Comparison of ENCODE assay signal across 27 mouse cellular contexts in genomic region chr5:52375847-52376246, GRCm38 (mm10). TPM values are rescaled to one million over a fixed set of nuclear protein-coding genes. Genes with fewer than 3 reads are reported as not detected.
DNase-seq lines count a peak whose midpoint lies in the region; ATAC-seq lines count a peak whose summit lies in the region.
"Had no signal": no experiment of that assay in that cellular context is flagged by ENCODE, and none has a peak within 500 bp of the region (broad histone marks: within the 10 kb centered on the region; RNA-seq: fewer than 3 reads in every experiment).

No protein-coding gene starts in this region.

- no peaks in the 10 kb centered on the region for H3K27me3 ChIP-seq in forebrain, embryonic 13.5 days
- no peaks in the 10 kb centered on the region for H3K27me3 ChIP-seq in forebrain, embryonic 10.5 days (ENCODE audit: poor library complexity, severe bottlenecking)
- no peaks in the 10 kb centered on the region for H3K27me3 ChIP-seq in forebrain, embryonic 16.5 days (replicated peaks; ENCODE audit: control insufficient read depth, insufficient read depth, low read length)
- no peaks in the 10 kb centered on the region for H3K27me3 ChIP-seq in forebrain, embryonic 12.5 days
- no peaks in the 10 kb centered on the region for H3K27me3 ChIP-seq in kidney, embryonic 16.5 days (ENCODE audit: insufficient read depth, low read length)
- H3K27me3 ChIP-seq: embryonic facial prominence, embryonic 12.5 days; embryonic facial prominence, embryonic 15.5 days; heart, embryonic 12.5 days; heart, embryonic 15.5 days had no signal

- no peak overlapping the region for H3K4me2 ChIP-seq in forebrain, embryonic 13.5 days
- H3K4me2 ChIP-seq in forebrain, embryonic 16.5 days (ENCODE audit: low read length) = no peak overlapping the region
- H3K4me2 ChIP-seq in forebrain, embryonic 12.5 days = no peak overlapping the region
- no peak overlapping the region for H3K4me2 ChIP-seq in kidney, embryonic 16.5 days (replicated peaks; ENCODE audit: low read depth, low read length)
- H3K4me2 ChIP-seq: embryonic facial prominence, embryonic 12.5 days; embryonic facial prominence, embryonic 15.5 days; heart, embryonic 12.5 days; heart, embryonic 15.5 days had no signal

- H3K4me1 ChIP-seq in forebrain, embryonic 13.5 days = no peaks in the 10 kb centered on the region
- H3K4me1 ChIP-seq in forebrain, embryonic 10.5 days = no peaks in the 10 kb centered on the region
- no peaks in the 10 kb centered on the region for H3K4me1 ChIP-seq in forebrain, embryonic 16.5 days (replicated peaks; ENCODE audit: control insufficient read depth, insufficient read depth, low read length)
- H3K4me1 ChIP-seq in forebrain, embryonic 12.5 days = no peaks in the 10 kb centered on the region
- no peaks in the 10 kb centered on the region for H3K4me1 ChIP-seq in kidney, embryonic 16.5 days (ENCODE audit: insufficient read depth, low read length)
- H3K4me1 ChIP-seq: embryonic facial prominence, embryonic 12.5 days; embryonic facial prominence, embryonic 15.5 days; heart, embryonic 12.5 days; heart, embryonic 15.5 days had no signal

- peak; percentile 38; the same call in 1 of the 2 replicates for ATAC-seq in forebrain, embryonic 13.5 days
- ATAC-seq in forebrain, embryonic 16.5 days = 0 out of 2 replicates have a peak, but pooled peaks have one; percentile 54
- no peak for ATAC-seq in forebrain, embryonic 12.5 days (ENCODE audit: low FRiP score)
- ATAC-seq in kidney, embryonic 16.5 days (ENCODE audit: low FRiP score, low TSS enrichment) = 0 out of 2 replicates have a peak, but pooled peaks have one; percentile 19
- ATAC-seq: activated CD4-positive, CD25-positive, alpha-beta regulatory T cell, adult 4 months; hindbrain, postnatal 0 days; inflammation-experienced regulatory T-cells, adult 6 months; intestine, embryonic 16.5 days had no signal

- H3K4me3 ChIP-seq in forebrain, embryonic 13.5 days = no peak overlapping the region
- no peak overlapping the region for H3K4me3 ChIP-seq in forebrain, embryonic 10.5 days
- H3K4me3 ChIP-seq in forebrain, embryonic 16.5 days (replicated peaks; ENCODE audit: low read length) = no peak overlapping the region
- no peak overlapping the region for H3K4me3 ChIP-seq in forebrain, embryonic 12.5 days (replicated peaks)
- no peak overlapping the region for H3K4me3 ChIP-seq in kidney, embryonic 16.5 days (ENCODE audit: low read length)
- H3K4me3 ChIP-seq: embryonic facial prominence, embryonic 12.5 days; embryonic facial prominence, embryonic 15.5 days; heart, embryonic 12.5 days; heart, embryonic 15.5 days; hindbrain, embryonic 10.5 days had no signal

- 81% methylated on average over 9 of the region's 9 CpGs for WGBS in forebrain, embryonic 13.5 days
- WGBS in forebrain, embryonic 10.5 days = 89% methylated on average over 9 of the region's 9 CpGs
- 68% methylated on average over 9 of the region's 9 CpGs for WGBS in forebrain, embryonic 16.5 days
- WGBS in forebrain, embryonic 12.5 days = 87% methylated on average over 9 of the region's 9 CpGs
- WGBS in kidney, embryonic 16.5 days = 59% methylated on average over 9 of the region's 9 CpGs

- H3K9me3 ChIP-seq in forebrain, embryonic 13.5 days (replicated peaks) = no peaks in the 10 kb centered on the region
- H3K9me3 ChIP-seq in forebrain, embryonic 10.5 days = no peaks in the 10 kb centered on the region
- H3K9me3 ChIP-seq in forebrain, embryonic 16.5 days (ENCODE audit: control insufficient read depth, low read length) = no peaks in the 10 kb centered on the region
- no peaks in the 10 kb centered on the region for H3K9me3 ChIP-seq in forebrain, embryonic 12.5 days
- no peaks in the 10 kb centered on the region for H3K9me3 ChIP-seq in kidney, embryonic 16.5 days (ENCODE audit: low read length)
- H3K9me3 ChIP-seq: embryonic facial prominence, embryonic 12.5 days; embryonic facial prominence, embryonic 15.5 days; heart, embryonic 12.5 days; heart, embryonic 15.5 days; hindbrain, embryonic 10.5 days had no signal

- no peaks in the 10 kb centered on the region for H3K36me3 ChIP-seq in forebrain, embryonic 13.5 days (ENCODE audit: poor library complexity, severe bottlenecking)
- H3K36me3 ChIP-seq in forebrain, embryonic 10.5 days (replicated peaks) = no peaks in the 10 kb centered on the region
- H3K36me3 ChIP-seq in forebrain, embryonic 16.5 days (ENCODE audit: control insufficient read depth, insufficient read depth) = no peaks in the 10 kb centered on the region
- H3K36me3 ChIP-seq in forebrain, embryonic 12.5 days (replicated peaks) = no peaks in the 10 kb centered on the region
- H3K36me3 ChIP-seq in kidney, embryonic 16.5 days (ENCODE audit: insufficient read depth, low read length) = no peaks in the 10 kb centered on the region
- H3K36me3 ChIP-seq: embryonic facial prominence, embryonic 12.5 days; embryonic facial prominence, embryonic 15.5 days; heart, embryonic 12.5 days; heart, embryonic 15.5 days; hindbrain, embryonic 10.5 days had no signal

- H3K9ac ChIP-seq in forebrain, embryonic 13.5 days = no peak overlapping the region
- no peak overlapping the region for H3K9ac ChIP-seq in forebrain, embryonic 16.5 days (replicated peaks; ENCODE audit: low read depth, low read length)
- no peak overlapping the region for H3K9ac ChIP-seq in forebrain, embryonic 12.5 days
- H3K9ac ChIP-seq in kidney, embryonic 16.5 days (replicated peaks; ENCODE audit: low read length) = no peak overlapping the region
- H3K9ac ChIP-seq: embryonic facial prominence, embryonic 12.5 days; embryonic facial prominence, embryonic 15.5 days; heart, embryonic 12.5 days; heart, embryonic 15.5 days had no signal

- no peak for DNase-seq in forebrain, embryonic 10.5 days (ENCODE audit: extremely low spot score, low spot score)
- DNase-seq in kidney, adult 8-10 months = no peak
- DNase-seq in gastrocnemius, postnatal 10 days = no peak
- DNase-seq: adrenal gland, adult 8-10 months; adrenal gland, postnatal 25 days; cerebellum, adult 18-20 months; cerebellum, adult 9-10 months; cerebellum, postnatal 14 days; gastrocnemius, postnatal 14 days; heart, adult 11 months; heart, postnatal 10 days; heart, postnatal 36 days; kidney, adult 18-20 months had no signal

- no peak overlapping the region for H3K27ac ChIP-seq in forebrain, embryonic 13.5 days
- no peak overlapping the region for H3K27ac ChIP-seq in forebrain, embryonic 10.5 days
- no peak overlapping the region for H3K27ac ChIP-seq in forebrain, embryonic 16.5 days (ENCODE audit: low read length)
- no peak overlapping the region for H3K27ac ChIP-seq in forebrain, embryonic 12.5 days
- H3K27ac ChIP-seq in kidney, embryonic 16.5 days (ENCODE audit: low read length) = no peak overlapping the region
- H3K27ac ChIP-seq: embryonic facial prominence, embryonic 12.5 days; embryonic facial prominence, embryonic 15.5 days; heart, embryonic 15.5 days; hindbrain, postnatal 0 days had no signal

RNA-seq across cellular contexts. Expression of gene Sod3, which starts 12.3 kb away (rescaled TPM):
- polyA plus RNA-seq in forebrain, embryonic 13.5 days (2015; fragmentation: Nextera tagmentation; extraction: Ambion mirVana) = 0.16 and 0.35 TPM in 2 replicates
- 0.56 and 0.74 TPM in 2 replicates for polyA plus RNA-seq in forebrain, embryonic 10.5 days (2016; fragmentation: Nextera tagmentation; extraction: Ambion mirVana)
- 1.4 and 1.8 TPM in 2 replicates for polyA plus RNA-seq in forebrain, embryonic 16.5 days (2015; fragmentation: Nextera tagmentation; extraction: Ambion mirVana)
- polyA plus RNA-seq in forebrain, embryonic 12.5 days (2016; fragmentation: Nextera tagmentation; extraction: Ambion mirVana) = 0.08 and 0.15 TPM in 2 replicates
- 28.1 and 28.2 TPM in 2 replicates for polyA plus RNA-seq in kidney, embryonic 16.5 days (2015; fragmentation: Nextera tagmentation; extraction: Ambion mirVana)
- 10 to 100 TPM; 10.2 to 10.7 TPM for total RNA-seq in gastrocnemius, postnatal 10 days (2021)
- total RNA-seq: ES-E14 had no signal
- polyA plus RNA-seq: inflammation-experienced regulatory T-cells, adult 6 months had no signal

Comparison
In these comparisons a context has a peak if more than half of its experiments do, and no peak if none do; other contexts are left out.
1. RNA of gene Sod3, which starts 12.3 kb away (polyA plus RNA-seq): 28.1 to 28.2 TPM in kidney, embryonic 16.5 days; 1.4 to 1.8 TPM in forebrain, embryonic 16.5 days, 0.56 to 0.74 TPM in forebrain, embryonic 10.5 days, 0.16 to 0.35 TPM in forebrain, embryonic 13.5 days and 0.08 to 0.15 TPM in forebrain, embryonic 12.5 days; every median in the first group is over 10 times any median in the second.